8 mouse cellular contexts compared by ENCODE assay signal in the genomic region with DNA sequence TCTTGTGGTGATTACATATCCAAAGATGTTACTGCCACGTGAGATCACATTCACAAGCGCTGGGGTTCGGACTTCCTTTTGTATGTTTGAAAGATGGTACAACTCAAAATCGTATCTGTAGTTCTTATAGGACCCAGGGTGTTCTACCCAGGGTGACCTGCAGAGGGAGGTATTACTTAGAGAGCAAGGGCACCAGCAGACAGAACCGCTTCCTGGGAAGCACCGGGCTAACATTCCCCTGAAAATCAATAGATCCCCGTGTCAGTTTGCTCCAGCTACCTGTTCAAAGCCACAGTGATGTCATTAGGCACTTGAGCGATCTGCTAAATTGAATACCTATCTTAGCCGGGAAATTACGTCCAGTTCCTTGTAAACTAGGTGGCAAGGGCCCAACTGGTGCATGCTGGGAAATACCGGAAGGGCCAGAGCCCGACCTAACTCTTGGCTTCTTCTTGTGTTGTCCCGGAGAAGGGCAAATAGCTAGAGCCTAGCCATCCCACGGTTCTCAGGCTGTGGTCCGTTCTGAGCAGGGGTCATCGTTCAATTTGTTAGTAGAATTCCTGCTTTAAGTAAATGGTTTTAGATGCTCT. TPM values are rescaled to one million over a fixed set of nuclear protein-coding genes. Genes with fewer than 3 reads are reported as not detected.
DNase-seq lines count a peak whose midpoint lies in the region; ATAC-seq and TF ChIP-seq lines count a peak whose summit lies in the region.

No protein-coding gene starts in this region.

- peak overlapping the region; percentile 18; the same call in 1 of the 2 replicates for H3K4me3 ChIP-seq in kidney, adult 2 months (ENCODE audit: insufficient read depth, low read depth, low read length)
- no peak overlapping the region for H3K4me3 ChIP-seq in kidney, embryonic 16.5 days (ENCODE audit: low read length)
- H3K4me3 ChIP-seq in MEL (ENCODE audit: control insufficient read depth in 1 of 2, insufficient read depth in 1 of 2, low read depth in 2 of 2, low read length in 2 of 2) = peak overlapping the region in 1 of 2 experiments; percentile 27; a peak in 1 of 4 replicates

- no peak for ATAC-seq in kidney, embryonic 16.5 days (ENCODE audit: low FRiP score, low TSS enrichment)

- no peak overlapping the region for H3K27ac ChIP-seq in kidney, adult 2 months (ENCODE audit: insufficient read depth, low read depth, low read length)
- H3K27ac ChIP-seq in kidney, embryonic 16.5 days (ENCODE audit: low read length) = no peak overlapping the region
- H3K27ac ChIP-seq in MEL (ENCODE audit: control insufficient read depth, low read depth, low read length) = no peak overlapping the region

- WGBS in kidney, adult 2 months = 34% methylated on average over 16 of the region's 16 CpGs
- 53% methylated on average over 16 of the region's 16 CpGs for WGBS in kidney, embryonic 16.5 days

- H3K27me3 ChIP-seq in kidney, adult 2 months (replicated peaks; ENCODE audit: control insufficient read depth, insufficient read depth, low read length) = no peaks in the 10 kb centered on the region
- no peaks in the 10 kb centered on the region for H3K27me3 ChIP-seq in kidney, embryonic 16.5 days (ENCODE audit: insufficient read depth, low read length)
- H3K27me3 ChIP-seq in MEL (ENCODE audit: control insufficient read depth in 1 of 2, insufficient read depth in 2 of 2, low read length in 2 of 2) = no peaks in the 10 kb centered on the region

- TF ChIP-seq CTCF in kidney, adult 2 months (conservative IDR thresholded peaks at IDR 0.05; ENCODE audit: insufficient read depth, insufficient read length, low read depth, low read length) = peak; percentile 60
- TF ChIP-seq CTCF in MEL (IDR thresholded peaks at IDR 0.05 in 2 of 3, conservative IDR thresholded peaks at IDR 0.05 in 1 of 3; ENCODE audit: control insufficient read depth in 1 of 3, insufficient read depth in 1 of 3, low read depth in 2 of 3, low read length in 3 of 3, poor library complexity in 1 of 3, severe bottlenecking in 1 of 3) = peak; percentile 46 to 77 (median 76)

- no peaks in the 10 kb centered on the region for H3K4me1 ChIP-seq in kidney, adult 2 months (ENCODE audit: control insufficient read depth, insufficient read depth, low read length)
- H3K4me1 ChIP-seq in kidney, embryonic 16.5 days (ENCODE audit: insufficient read depth, low read length) = no peaks in the 10 kb centered on the region
- H3K4me1 ChIP-seq in MEL (ENCODE audit: control insufficient read depth in 1 of 2, insufficient read depth in 2 of 2, low read length in 2 of 2) = peaks cover 0 to 11% of the 10 kb centered on the region in 2 experiments; a peak in 1 of 4 replicates

- H3K9me3 ChIP-seq in kidney, embryonic 16.5 days (ENCODE audit: low read length) = peaks cover 5% of the 10 kb centered on the region; the same call in 1 of the 2 replicates
- no peaks in the 10 kb centered on the region for H3K9me3 ChIP-seq in MEL (replicated peaks; ENCODE audit: insufficient read depth, low read length)

- H3K9ac ChIP-seq in kidney, embryonic 16.5 days (replicated peaks; ENCODE audit: low read length) = no peak overlapping the region
- 0 out of 2 replicates have a peak overlapping the region, but pooled peaks have one; percentile 24 for H3K9ac ChIP-seq in MEL (ENCODE audit: control insufficient read depth, low read depth, low read length, poor library complexity, severe bottlenecking)

- no peak for TF ChIP-seq POLR2A in kidney, adult 2 months (IDR thresholded peaks at IDR 0.05; ENCODE audit: low read depth, low read length)
- TF ChIP-seq POLR2A in MEL (IDR thresholded peaks at IDR 0.05; ENCODE audit: control insufficient read depth in 1 of 2, insufficient read depth in 1 of 2, low read depth in 1 of 2, low read length in 2 of 2, poor library complexity in 1 of 2) = no peak

- TF ChIP-seq EP300 in MEL (IDR thresholded peaks at IDR 0.05; ENCODE audit: low read depth in 1 of 2, low read length in 2 of 2) = no peak

- H3K79me2 ChIP-seq in MEL (ENCODE audit: control insufficient read depth, insufficient read depth, low read length, poor library complexity) = no peaks in the 10 kb centered on the region

- intact Hi-C loops in left cerebral cortex, postnatal 4 days (cut with DNase I) = no loop called here

- peak; percentile 58 for TF ChIP-seq RAD21 in MEL (IDR thresholded peaks at IDR 0.05; ENCODE audit: low read depth, low read length)

- H3K36me3 ChIP-seq in kidney, adult 2 months (ENCODE audit: control insufficient read depth, insufficient read depth, low read length) = no peaks in the 10 kb centered on the region
- H3K36me3 ChIP-seq in kidney, embryonic 16.5 days (ENCODE audit: insufficient read depth, low read length) = no peaks in the 10 kb centered on the region
- H3K36me3 ChIP-seq in MEL (ENCODE audit: control insufficient read depth in 1 of 2, insufficient read depth in 2 of 2, low read length in 2 of 2) = no peaks in the 10 kb centered on the region; a peak in 1 of 4 replicates

- DNase-seq in kidney, adult 2 months = peak; percentile 83
- peak; percentile 85 for DNase-seq in MEL (ENCODE audit: low read depth, low spot score)
- DNase-seq in c-Kit-positive CD71-positive TER-119-positive erythroid progenitor cells, embryonic 14.5 days (ENCODE audit: low spot score) = peak; percentile 40
- peak; percentile 52 for DNase-seq in heart, adult 8-10 months (ENCODE audit: low spot score)
- peak; percentile 69 for DNase-seq in left cerebral cortex, postnatal 4 days
- DNase-seq in ovary, postnatal 14 days (ENCODE audit: low spot score) = peak; percentile 60
- DNase-seq in urinary bladder, postnatal 36 days (ENCODE audit: low spot score in 2 of 2) = peak; percentile 65 to 71

- no peak overlapping the region for H3K4me2 ChIP-seq in kidney, embryonic 16.5 days (replicated peaks; ENCODE audit: low read depth, low read length)

TF ChIP-seq in MEL, 35 proteins besides CTCF, POLR2A, EP300 and RAD21:
- TF ChIP-seq ZC3H11A (IDR thresholded peaks at IDR 0.05; ENCODE audit: low read depth, low read length) (peak; percentile 46), MYB (IDR thresholded peaks at IDR 0.05; ENCODE audit: low read depth, low read length) (no peak), SMC3 (IDR thresholded peaks at IDR 0.05; ENCODE audit: low read depth, low read length) (peak; percentile 78)
TF ChIP-seq in MEL: peak in this region for 2.

RNA-seq across cellular contexts. Expression of a gene that starts 14.2 kb away (rescaled TPM):
- 2.6 and 3.0 TPM in 2 replicates for polyA plus RNA-seq in kidney, adult 2 months (2012; rRNA removed)
- polyA plus RNA-seq in kidney, embryonic 16.5 days (2015; fragmentation: Nextera tagmentation; extraction: Ambion mirVana) = 0.45 and 0.62 TPM in 2 replicates
- total RNA-seq in MEL (2012; rRNA removed) = 1.2 and 1.6 TPM in 2 replicates
- under 1 TPM in 1 of 2 experiments, not detected in 1; 0.70 TPM for polyA plus RNA-seq in MEL (2012; ENCODE audit: insufficient read depth in 1 of 2, insufficient read length in 2 of 2, low read depth in 1 of 2, low replicate concordance in 2 of 2, missing spikeins in 1 of 2)
- total RNA-seq in heart, adult 8-10 months (2022) = not detected
- under 1 TPM in 1 of 2 experiments, not detected in 1; 0.22 TPM for total RNA-seq in left cerebral cortex, postnatal 4 days (2021)

RNA-seq across cellular contexts. Expression of a gene that starts 27.6 kb away (rescaled TPM):
- polyA plus RNA-seq in kidney, adult 2 months (2012; rRNA removed) = 0.04 and 0.08 TPM in 2 replicates
- polyA plus RNA-seq in kidney, embryonic 16.5 days (2015; fragmentation: Nextera tagmentation; extraction: Ambion mirVana) = 0.04 and 0.14 TPM in 2 replicates
- total RNA-seq in MEL (2012; rRNA removed) = 0.92 and 1.5 TPM in 2 replicates
- polyA plus RNA-seq in MEL (2012; ENCODE audit: insufficient read depth in 1 of 2, insufficient read length in 2 of 2, low read depth in 1 of 2, low replicate concordance in 2 of 2, missing spikeins in 1 of 2) = under 1 TPM in 1 of 2 experiments, not detected in 1; 0.86 TPM
- under 1 TPM in 2 of 4 experiments, not detected in 2; 0.03 to 0.17 TPM for total RNA-seq in heart, adult 8-10 months (2022)
- not detected for total RNA-seq in left cerebral cortex, postnatal 4 days (2021)

RNA-seq across cellular contexts. Expression of a gene that starts 48.0 kb away (rescaled TPM):
- polyA plus RNA-seq in kidney, adult 2 months (2012; rRNA removed) = 3.1 and 3.4 TPM in 2 replicates
- polyA plus RNA-seq in kidney, embryonic 16.5 days (2015; fragmentation: Nextera tagmentation; extraction: Ambion mirVana) = 1.6 and 1.8 TPM in 2 replicates
- total RNA-seq in MEL (2012; rRNA removed) = 8.2 and 8.7 TPM in 2 replicates
- polyA plus RNA-seq in MEL (2012; ENCODE audit: insufficient read depth in 1 of 2, insufficient read length in 2 of 2, low read depth in 1 of 2, low replicate concordance in 2 of 2, missing spikeins in 1 of 2) = 1 to 10 TPM in 1 of 2 experiments, not detected in 1; 5.6 TPM
- total RNA-seq in heart, adult 8-10 months (2022) = 1 to 10 TPM; 4.3 to 5.2 (median 4.8) TPM
- total RNA-seq in left cerebral cortex, postnatal 4 days (2021) = 10 to 100 TPM; 30.6 to 34.4 TPM
